Mouse (Mus musculus): ENCODE measurements around the gene Camk1d. TPM values are rescaled to one million over a fixed set of nuclear protein-coding genes. Genes with fewer than 3 reads are reported as not detected.

Camk1d gene
- total RNA-seq, 1 experiment, result 12.5 TPM

- no peak for DNase-seq (ENCODE audit: low read depth, low spot score)
- in situ Hi-C loops (cut with MboI; ENCODE audit: low sequenced_read_pairs in 2 of 2, unreplicated experiment in 2 of 2), result no loop called here
Observed at GRCm38 (mm10) chr2:5641678-5642077, 72.6 kb downstream of the Camk1d start.

DNA sequence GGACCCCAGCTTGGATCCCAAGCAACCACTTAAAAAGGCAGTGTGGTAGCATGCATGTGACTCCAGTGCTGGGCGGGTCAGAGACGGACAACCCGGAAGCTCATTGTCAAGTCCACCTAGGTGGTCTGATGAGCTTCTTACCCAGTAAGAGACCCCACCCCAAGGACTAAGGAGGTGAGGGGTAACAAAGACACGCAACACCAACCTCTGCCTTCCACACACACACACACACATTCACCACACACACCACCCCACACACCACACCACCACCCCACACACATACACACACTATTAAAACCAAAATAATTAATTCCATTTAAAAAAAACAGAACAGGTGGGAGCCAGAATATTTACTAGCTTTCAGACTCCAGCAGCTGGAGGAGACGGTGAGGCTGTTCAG, 73.7 kb downstream of the Camk1d start:
- Histone ChIP-seq H3K9me3 (ENCODE audit: control insufficient read depth, insufficient read depth, low read depth, low read length) (no peaks in the 10 kb centered on the region), H3K9ac (ENCODE audit: insufficient read depth, low read depth, low read length, poor library complexity, severe bottlenecking) (no peak overlapping the region), H3K36me3 (ENCODE audit: control insufficient read depth, insufficient read depth, low read length, poor library complexity, severe bottlenecking) (peaks cover 6% of the 10 kb centered on the region; the same call in 1 of the 2 replicates), H3K4me1 (ENCODE audit: control insufficient read depth in 2 of 2, insufficient read depth in 2 of 2, low read length in 2 of 2, poor library complexity in 1 of 2) (peaks cover 11 to 18% of the 10 kb centered on the region in 2 experiments; a peak in 3 of 4 replicates), H3K4me3 (ENCODE audit: insufficient read depth in 1 of 2, low read depth in 1 of 2, low read length in 2 of 2, poor library complexity in 1 of 2, severe bottlenecking in 1 of 2) (no peak overlapping the region), H3K27ac (ENCODE audit: insufficient read depth, low read depth, low read length, poor library complexity, severe bottlenecking) (no peak overlapping the region)
- in situ Hi-C loops (cut with MboI; ENCODE audit: low sequenced_read_pairs in 2 of 2, unreplicated experiment in 2 of 2), result no loop called here
- no peak for TF ChIP-seq MAFK (IDR thresholded peaks at IDR 0.05; ENCODE audit: insufficient read depth, low read depth, low read length)
- TF ChIP-seq ZC3H11A (IDR thresholded peaks at IDR 0.05; ENCODE audit: borderline replicate concordance, low read depth, low read length), result no peak
- no peak for TF ChIP-seq CHD2 (IDR thresholded peaks at IDR 0.05; ENCODE audit: low read depth, low read length)
- TF ChIP-seq HCFC1 (IDR thresholded peaks at IDR 0.05; ENCODE audit: borderline replicate concordance, insufficient read depth, low read length), result no peak
- no peak for TF ChIP-seq ZNF384 (IDR thresholded peaks at IDR 0.05; ENCODE audit: low read depth, low read length)
- DNase-seq (ENCODE audit: low read depth, low spot score), result no peak

More at GRCm38 (mm10) chr2:5641678-5642077, 72.6 kb downstream of the Camk1d start:
- Histone ChIP-seq H3K4me3 (ENCODE audit: insufficient read depth in 1 of 2, low read depth in 1 of 2, low read length in 2 of 2, poor library complexity in 1 of 2, severe bottlenecking in 1 of 2) (no peak overlapping the region), H3K4me1 (ENCODE audit: control insufficient read depth in 2 of 2, insufficient read depth in 2 of 2, low read length in 2 of 2, poor library complexity in 1 of 2) (peaks cover 11 to 18% of the 10 kb centered on the region in 2 experiments; a peak in 3 of 4 replicates), H3K9ac (ENCODE audit: insufficient read depth, low read depth, low read length, poor library complexity, severe bottlenecking) (no peak overlapping the region), H3K27ac (ENCODE audit: insufficient read depth, low read depth, low read length, poor library complexity, severe bottlenecking) (no peak overlapping the region), H3K9me3 (ENCODE audit: control insufficient read depth, insufficient read depth, low read depth, low read length) (no peaks in the 10 kb centered on the region), H3K36me3 (ENCODE audit: control insufficient read depth, insufficient read depth, low read length, poor library complexity, severe bottlenecking) (peaks cover 6% of the 10 kb centered on the region; the same call in 1 of the 2 replicates)
- no peak for TF ChIP-seq HCFC1 (IDR thresholded peaks at IDR 0.05; ENCODE audit: borderline replicate concordance, insufficient read depth, low read length)
- no peak for TF ChIP-seq MAFK (IDR thresholded peaks at IDR 0.05; ENCODE audit: insufficient read depth, low read depth, low read length)
- TF ChIP-seq CHD2 (IDR thresholded peaks at IDR 0.05; ENCODE audit: low read depth, low read length), result no peak
- no peak for TF ChIP-seq ZC3H11A (IDR thresholded peaks at IDR 0.05; ENCODE audit: borderline replicate concordance, low read depth, low read length)
- TF ChIP-seq ZNF384 (IDR thresholded peaks at IDR 0.05; ENCODE audit: low read depth, low read length), result no peak

DNA sequence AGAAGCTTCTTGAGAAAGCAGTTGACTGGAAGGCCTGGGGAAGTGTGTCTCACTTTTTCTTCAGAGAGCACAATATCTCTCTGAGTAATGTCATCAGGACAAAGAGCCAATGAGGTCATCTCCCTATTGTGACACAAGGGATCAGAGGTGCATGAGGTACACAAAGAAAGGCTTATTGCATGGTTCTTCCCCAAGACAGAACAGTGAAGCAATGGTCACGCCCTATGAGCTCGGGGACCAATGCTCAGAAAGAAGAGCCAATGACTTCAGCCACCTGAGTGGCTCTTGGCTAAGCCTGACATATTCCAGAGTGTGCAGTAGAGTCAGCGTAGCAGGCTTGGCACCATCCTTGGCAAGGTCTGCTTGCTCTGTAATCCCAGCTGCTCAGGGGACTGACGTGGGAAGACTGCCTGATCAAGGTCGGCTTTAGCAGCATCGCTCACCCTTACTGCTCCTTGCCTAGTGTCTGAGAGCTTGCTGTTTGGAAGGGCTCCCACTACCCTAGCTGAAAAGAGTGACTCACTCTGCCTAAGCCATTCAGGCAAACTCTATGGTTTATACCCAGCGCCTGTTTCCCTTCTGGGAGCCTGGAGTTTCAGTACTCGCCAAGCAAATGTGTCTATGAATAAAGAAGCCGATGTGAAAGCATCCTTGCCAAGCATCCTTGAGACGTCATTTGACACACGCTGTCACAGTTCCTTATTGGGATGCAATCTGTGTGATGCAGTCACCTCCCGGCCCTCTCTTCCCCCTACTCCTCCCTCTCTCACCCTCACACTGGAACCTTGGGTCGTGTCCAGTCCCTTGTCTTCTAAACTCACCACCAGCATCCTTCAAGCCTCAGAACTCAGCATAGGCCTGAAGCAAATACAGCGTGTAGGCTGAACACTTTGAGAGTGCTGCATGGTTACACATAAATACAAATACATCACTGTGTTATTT, 77.2 kb downstream of the Camk1d start:
- TF ChIP-seq ZNF384 (IDR thresholded peaks at IDR 0.05; ENCODE audit: low read depth, low read length) (no peak), CHD2 (IDR thresholded peaks at IDR 0.05; ENCODE audit: low read depth, low read length) (no peak)
- Histone ChIP-seq H3K9me3 (ENCODE audit: control insufficient read depth, insufficient read depth, low read depth, low read length) (no peaks in the 10 kb centered on the region), H3K36me3 (ENCODE audit: control insufficient read depth, insufficient read depth, low read length, poor library complexity, severe bottlenecking) (peaks cover 2% of the 10 kb centered on the region; the same call in 1 of the 2 replicates), H3K27ac (ENCODE audit: insufficient read depth, low read depth, low read length, poor library complexity, severe bottlenecking) (no peak overlapping the region), H3K9ac (ENCODE audit: insufficient read depth, low read depth, low read length, poor library complexity, severe bottlenecking) (no peak overlapping the region), H3K4me3 (ENCODE audit: insufficient read depth in 1 of 2, low read depth in 1 of 2, low read length in 2 of 2, poor library complexity in 1 of 2, severe bottlenecking in 1 of 2) (no peak overlapping the region), H3K4me1 (ENCODE audit: control insufficient read depth in 2 of 2, insufficient read depth in 2 of 2, low read length in 2 of 2, poor library complexity in 1 of 2) (peaks cover 11 to 14% of the 10 kb centered on the region in 2 experiments; a peak in 3 of 4 replicates)
- in situ Hi-C loops (cut with MboI; ENCODE audit: low sequenced_read_pairs in 2 of 2, unreplicated experiment in 2 of 2), result no loop called here
- DNase-seq (ENCODE audit: low read depth, low spot score), result no peak

DNA sequence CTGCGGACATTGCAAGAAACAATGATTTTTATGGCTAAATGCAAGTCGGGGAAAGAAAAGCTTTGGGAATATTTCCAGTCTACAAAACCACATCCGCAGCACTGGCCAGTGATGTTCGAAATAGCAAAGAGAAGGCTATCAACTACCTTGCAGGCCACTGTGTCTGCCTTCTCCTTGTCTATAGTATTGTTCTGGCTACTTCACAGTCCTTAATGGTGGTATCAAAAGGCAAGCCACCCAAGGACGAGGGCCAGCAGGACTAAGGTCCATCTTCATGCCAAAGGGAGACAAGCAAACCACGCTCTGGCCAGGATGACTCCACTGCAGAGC, 82.0 kb downstream of the Camk1d start:
- peaks cover 2% of the 10 kb centered on the region; the same call in 1 of the 2 replicates for H3K36me3 ChIP-seq (ENCODE audit: control insufficient read depth, insufficient read depth, low read length, poor library complexity, severe bottlenecking)
- DNase-seq (ENCODE audit: low read depth, low spot score), result no peak
- in situ Hi-C loops (cut with MboI; ENCODE audit: low sequenced_read_pairs in 2 of 2, unreplicated experiment in 2 of 2), result no loop called here
- no peaks in the 10 kb centered on the region for H3K9me3 ChIP-seq (ENCODE audit: control insufficient read depth, insufficient read depth, low read depth, low read length)
- H3K4me3 ChIP-seq (ENCODE audit: insufficient read depth in 1 of 2, low read depth in 1 of 2, low read length in 2 of 2, poor library complexity in 1 of 2, severe bottlenecking in 1 of 2), result no peak overlapping the region
- TF ChIP-seq CHD2 (IDR thresholded peaks at IDR 0.05; ENCODE audit: low read depth, low read length), result no peak
- no peak for TF ChIP-seq HCFC1 (IDR thresholded peaks at IDR 0.05; ENCODE audit: borderline replicate concordance, insufficient read depth, low read length)
- no peak for TF ChIP-seq ZNF384 (IDR thresholded peaks at IDR 0.05; ENCODE audit: low read depth, low read length)
- TF ChIP-seq MAFK (IDR thresholded peaks at IDR 0.05; ENCODE audit: insufficient read depth, low read depth, low read length), result no peak
- TF ChIP-seq ZC3H11A (IDR thresholded peaks at IDR 0.05; ENCODE audit: borderline replicate concordance, low read depth, low read length), result no peak
- H3K27ac ChIP-seq (ENCODE audit: insufficient read depth, low read depth, low read length, poor library complexity, severe bottlenecking), result no peak overlapping the region
- H3K9ac ChIP-seq (ENCODE audit: insufficient read depth, low read depth, low read length, poor library complexity, severe bottlenecking), result no peak overlapping the region; the same call in 1 of the 2 replicates
- no peaks in the 10 kb centered on the region; a peak in 1 of 4 replicates for H3K4me1 ChIP-seq (ENCODE audit: control insufficient read depth in 2 of 2, insufficient read depth in 2 of 2, low read length in 2 of 2, poor library complexity in 1 of 2)
